Mouse (Mus musculus) stomach, adult 2 months (tissue): Measurements from ENCODE around the gene Anapc16. TPM values are rescaled to one million over a fixed set of nuclear protein-coding genes. Genes with fewer than 3 reads are reported as not detected.

ENCODE experiments used
- polyA plus RNA-seq: library from polyadenylated mRNA; depleted of rRNA; stranded (reverse); fragments of >200 nt; gene quantifications from 2 replicates; pipeline ENCODE4 v1.2.3, GENCODE M21; 2012; rRNA removed

Gene Anapc16
- 18.4 and 18.9 TPM in 2 replicates for polyA plus RNA-seq

GRCm38 (mm10) chr10:60002673-60003212 is at the start of gene Anapc16, which contains the start of gene Ascc1:
Gene Anapc16, minus strand, starts transcription at chr10:60003135.
Gene Ascc1, plus strand, starts transcription at chr10:60002805.

GRCm38 (mm10) chr10:59951211-59952151 is 51.5 kb downstream of the Anapc16 start, which contains the start of gene Ddit4:
Gene Ddit4, minus strand, starts transcription at chr10:59951834.

Other genes with a start within 250 kb of the Anapc16 start
- gene Dnajb12, start 123.6 kb downstream of the Anapc16 start, polyA plus RNA-seq: 23.5 and 26.3 TPM in 2 replicates
- 48.4 and 65.8 TPM in 2 replicates for gene Ddit4, start 51.3 kb downstream of the Anapc16 start, polyA plus RNA-seq
- gene Ascc1, start 330 bp downstream of the Anapc16 start, polyA plus RNA-seq: 9.6 and 10.1 TPM in 2 replicates
- gene Spock2, start 103.1 kb upstream of the Anapc16 start, polyA plus RNA-seq: 2.5 and 3.0 TPM in 2 replicates
- gene Chst3, start 216.1 kb upstream of the Anapc16 start, polyA plus RNA-seq: 2.7 and 3.4 TPM in 2 replicates